Mouse (Mus musculus): ENCODE data around the gene Wipf3. TPM values are rescaled to one million over a fixed set of nuclear protein-coding genes. Genes with fewer than 3 reads are reported as not detected.

Wipf3 gene
- total RNA-seq, 2 experiments from 2014 or later = not detected

- ATAC-seq (replicated peaks; ENCODE audit: low FRiP score, poor library complexity, severe bottlenecking) = no peak
Observed at GRCm38 (mm10) chr6:54471866-54472265, 42.5 kb downstream of the Wipf3 start.

GRCm38 (mm10) chr6:54472846-54473715 is 43.7 kb downstream of the Wipf3 start:
- no peak for ATAC-seq (replicated peaks; ENCODE audit: low FRiP score, poor library complexity, severe bottlenecking)

- no peak for ATAC-seq (replicated peaks; ENCODE audit: low FRiP score, poor library complexity, severe bottlenecking)
Observed at GRCm38 (mm10) chr6:54475926-54476667, 46.7 kb downstream of the Wipf3 start.

GRCm38 (mm10) chr6:54478646-54479324 is 49.4 kb downstream of the Wipf3 start:
- no peak for ATAC-seq (replicated peaks; ENCODE audit: low FRiP score, poor library complexity, severe bottlenecking)

- ATAC-seq (replicated peaks; ENCODE audit: low FRiP score, poor library complexity, severe bottlenecking) = no peak
Observed at GRCm38 (mm10) chr6:54481390-54482112, 52.1 kb downstream of the Wipf3 start.

- no peak for ATAC-seq (replicated peaks; ENCODE audit: low FRiP score, poor library complexity, severe bottlenecking)
Observed at GRCm38 (mm10) chr6:54485000-54485399, 55.6 kb downstream of the Wipf3 start.

- ATAC-seq (replicated peaks; ENCODE audit: low FRiP score, poor library complexity, severe bottlenecking) = no peak
Observed at GRCm38 (mm10) chr6:54485435-54485901, 56.1 kb downstream of the Wipf3 start.

GRCm38 (mm10) chr6:54485973-54486569 is 56.7 kb downstream of the Wipf3 start:
- no peak for ATAC-seq (replicated peaks; ENCODE audit: low FRiP score, poor library complexity, severe bottlenecking)

GRCm38 (mm10) chr6:54491074-54491473 is 61.7 kb downstream of the Wipf3 start:
- ATAC-seq (replicated peaks; ENCODE audit: low FRiP score, poor library complexity, severe bottlenecking) = no peak

GRCm38 (mm10) chr6:54494097-54494496 is 64.7 kb downstream of the Wipf3 start:
- no peak for ATAC-seq (replicated peaks; ENCODE audit: low FRiP score, poor library complexity, severe bottlenecking)

- no peak for ATAC-seq (replicated peaks; ENCODE audit: low FRiP score, poor library complexity, severe bottlenecking)
Observed at GRCm38 (mm10) chr6:54494612-54495398, 65.4 kb downstream of the Wipf3 start.

- ATAC-seq (replicated peaks; ENCODE audit: low FRiP score, poor library complexity, severe bottlenecking) = no peak
Observed at GRCm38 (mm10) chr6:54496214-54496613, 66.8 kb downstream of the Wipf3 start.

- ATAC-seq (replicated peaks; ENCODE audit: low FRiP score, poor library complexity, severe bottlenecking) = no peak
Observed at GRCm38 (mm10) chr6:54502661-54503115, 73.3 kb downstream of the Wipf3 start.

- ATAC-seq (replicated peaks; ENCODE audit: low FRiP score, poor library complexity, severe bottlenecking) = no peak
Observed at GRCm38 (mm10) chr6:54506318-54506717, 76.9 kb downstream of the Wipf3 start.

GRCm38 (mm10) chr6:54507002-54507401 is 77.6 kb downstream of the Wipf3 start:
- ATAC-seq (replicated peaks; ENCODE audit: low FRiP score, poor library complexity, severe bottlenecking) = no peak

- ATAC-seq (replicated peaks; ENCODE audit: low FRiP score, poor library complexity, severe bottlenecking) = no peak
Observed at GRCm38 (mm10) chr6:54507808-54508207, 78.4 kb downstream of the Wipf3 start.

GRCm38 (mm10) chr6:54508256-54508793 is 78.9 kb downstream of the Wipf3 start:
- no peak for ATAC-seq (replicated peaks; ENCODE audit: low FRiP score, poor library complexity, severe bottlenecking)

- no peak for ATAC-seq (replicated peaks; ENCODE audit: low FRiP score, poor library complexity, severe bottlenecking)
Observed at GRCm38 (mm10) chr6:54509264-54509663, 79.9 kb downstream of the Wipf3 start.

Measured in erythroblast, adult 5-6 weeks (primary cell).